Mouse (Mus musculus): Measurements from ENCODE around the gene Vps41. TPM values are rescaled to one million over a fixed set of nuclear protein-coding genes. Genes with fewer than 3 reads are reported as not detected.

Vps41 gene
- polyA plus RNA-seq, 1 experiment from 2014 or later: 91.3 TPM

- Histone ChIP-seq H3K9ac (replicated peaks; ENCODE audit: low read length) (no peak overlapping the region), H3K27ac (replicated peaks; ENCODE audit: low read depth, low read length) (no peak overlapping the region), H3K4me2 (ENCODE audit: low read depth, low read length) (no peak overlapping the region), H3K36me3 (replicated peaks; ENCODE audit: control insufficient read depth, insufficient read depth, low read depth, low read length) (no peaks in the 10 kb centered on the region), H3K4me3 (ENCODE audit: low read depth, low read length) (no peak overlapping the region), H3K4me1 (ENCODE audit: control insufficient read depth, insufficient read depth, low read length) (no peaks in the 10 kb centered on the region), H3K9me3 (replicated peaks; ENCODE audit: control insufficient read depth, low read length) (no peaks in the 10 kb centered on the region), H3K27me3 (ENCODE audit: control insufficient read depth, insufficient read depth, low read length) (no peaks in the 10 kb centered on the region)
- ATAC-seq (replicated peaks; ENCODE audit: insufficient number of reproducible peaks, low FRiP score, low TSS enrichment, low read depth) (no peak), DNase-seq (ENCODE audit: low spot score) (no peak)
- 69% methylated on average over 1 of the region's 1 CpGs for WGBS
These were observed 68.6 kb downstream of the Vps41 start for GRCm38 (mm10) chr13:18785702-18786101.

GRCm38 (mm10) chr13:18788040-18788439 is 71.0 kb downstream of the Vps41 start:
- Histone ChIP-seq H3K27me3 (ENCODE audit: control insufficient read depth, insufficient read depth, low read length) (no peaks in the 10 kb centered on the region), H3K27ac (replicated peaks; ENCODE audit: low read depth, low read length) (no peak overlapping the region), H3K9me3 (replicated peaks; ENCODE audit: control insufficient read depth, low read length) (no peaks in the 10 kb centered on the region), H3K4me2 (ENCODE audit: low read depth, low read length) (no peak overlapping the region), H3K4me1 (ENCODE audit: control insufficient read depth, insufficient read depth, low read length) (no peaks in the 10 kb centered on the region), H3K36me3 (replicated peaks; ENCODE audit: control insufficient read depth, insufficient read depth, low read depth, low read length) (no peaks in the 10 kb centered on the region), H3K9ac (replicated peaks; ENCODE audit: low read length) (no peak overlapping the region), H3K4me3 (ENCODE audit: low read depth, low read length) (no peak overlapping the region)
- DNase-seq (ENCODE audit: low spot score) (no peak), ATAC-seq (replicated peaks; ENCODE audit: insufficient number of reproducible peaks, low FRiP score, low TSS enrichment, low read depth) (no peak)
- WGBS: 91% methylated on average over 4 of the region's 4 CpGs

DNA sequence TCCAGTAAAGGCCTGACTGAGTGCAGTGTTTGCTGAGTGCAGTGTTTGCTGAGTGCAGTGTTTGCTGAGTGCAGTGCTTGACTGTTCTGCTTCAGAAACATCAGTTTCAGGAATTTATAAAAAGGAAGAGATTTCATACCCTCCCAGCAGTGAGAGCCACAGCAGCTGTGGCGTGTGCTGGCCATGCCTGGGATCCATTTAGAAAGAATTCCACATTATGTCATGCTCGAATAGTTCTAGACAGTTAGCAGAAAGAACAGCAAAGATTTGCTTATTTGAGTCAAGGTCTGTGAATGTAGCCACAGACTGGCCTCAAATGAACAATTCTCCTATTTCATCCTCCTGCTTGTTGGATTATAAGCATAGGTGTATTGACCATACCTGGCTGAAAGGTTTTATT is 71.6 kb downstream of the Vps41 start:
- Histone ChIP-seq H3K4me2 (ENCODE audit: low read depth, low read length) (no peak overlapping the region), H3K9ac (replicated peaks; ENCODE audit: low read length) (no peak overlapping the region), H3K4me3 (ENCODE audit: low read depth, low read length) (no peak overlapping the region), H3K9me3 (replicated peaks; ENCODE audit: control insufficient read depth, low read length) (no peaks in the 10 kb centered on the region), H3K36me3 (replicated peaks; ENCODE audit: control insufficient read depth, insufficient read depth, low read depth, low read length) (no peaks in the 10 kb centered on the region), H3K27me3 (ENCODE audit: control insufficient read depth, insufficient read depth, low read length) (no peaks in the 10 kb centered on the region), H3K4me1 (ENCODE audit: control insufficient read depth, insufficient read depth, low read length) (no peaks in the 10 kb centered on the region), H3K27ac (replicated peaks; ENCODE audit: low read depth, low read length) (no peak overlapping the region)
- peak; percentile 25 for DNase-seq (ENCODE audit: low spot score)
- WGBS: 47% methylated on average over 2 of the region's 2 CpGs
- ATAC-seq (replicated peaks; ENCODE audit: insufficient number of reproducible peaks, low FRiP score, low TSS enrichment, low read depth): 0 out of 2 replicates have a peak, but pooled peaks have one; percentile 39

- no peaks in the 10 kb centered on the region for H3K4me1 ChIP-seq (ENCODE audit: control insufficient read depth, insufficient read depth, low read length)
- ATAC-seq (replicated peaks; ENCODE audit: insufficient number of reproducible peaks, low FRiP score, low TSS enrichment, low read depth) (no peak), DNase-seq (ENCODE audit: low spot score) (peak; percentile 6)
- H3K4me2 ChIP-seq (ENCODE audit: low read depth, low read length): no peak overlapping the region
- no peak overlapping the region for H3K4me3 ChIP-seq (ENCODE audit: low read depth, low read length)
- H3K36me3 ChIP-seq (replicated peaks; ENCODE audit: control insufficient read depth, insufficient read depth, low read depth, low read length): no peaks in the 10 kb centered on the region
- no peak overlapping the region for H3K9ac ChIP-seq (replicated peaks; ENCODE audit: low read length)
- H3K27ac ChIP-seq (replicated peaks; ENCODE audit: low read depth, low read length): no peak overlapping the region
- H3K27me3 ChIP-seq (ENCODE audit: control insufficient read depth, insufficient read depth, low read length): no peaks in the 10 kb centered on the region
- H3K9me3 ChIP-seq (replicated peaks; ENCODE audit: control insufficient read depth, low read length): no peaks in the 10 kb centered on the region
- 76% methylated on average over 4 of the region's 4 CpGs for WGBS
These were observed 72.6 kb downstream of the Vps41 start for GRCm38 (mm10) chr13:18789662-18790061.

DNA sequence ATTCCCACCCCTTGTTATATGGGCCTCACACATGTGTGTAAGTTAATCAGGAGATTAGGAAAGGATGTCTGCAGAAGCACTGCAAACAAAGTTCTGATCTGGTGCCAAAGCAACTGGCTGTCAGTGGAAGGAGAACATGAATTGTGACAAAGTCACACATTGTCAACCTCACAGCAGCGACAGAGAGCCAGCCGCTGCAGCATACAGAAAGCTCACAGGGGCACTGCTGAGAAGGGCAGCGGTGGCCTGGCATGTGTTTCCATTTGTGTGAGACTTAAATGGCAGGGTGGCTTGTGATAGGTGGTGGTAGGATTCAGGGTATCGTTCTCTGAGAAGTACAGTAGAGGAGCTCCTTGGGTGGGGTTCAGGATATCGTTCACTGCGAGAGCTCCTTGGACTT is 73.0 kb downstream of the Vps41 start:
- no peak for DNase-seq (ENCODE audit: low spot score)
- Histone ChIP-seq H3K4me2 (ENCODE audit: low read depth, low read length) (no peak overlapping the region), H3K36me3 (replicated peaks; ENCODE audit: control insufficient read depth, insufficient read depth, low read depth, low read length) (no peaks in the 10 kb centered on the region), H3K4me3 (ENCODE audit: low read depth, low read length) (no peak overlapping the region), H3K9me3 (replicated peaks; ENCODE audit: control insufficient read depth, low read length) (no peaks in the 10 kb centered on the region), H3K9ac (replicated peaks; ENCODE audit: low read length) (no peak overlapping the region), H3K4me1 (ENCODE audit: control insufficient read depth, insufficient read depth, low read length) (no peaks in the 10 kb centered on the region), H3K27me3 (ENCODE audit: control insufficient read depth, insufficient read depth, low read length) (no peaks in the 10 kb centered on the region), H3K27ac (replicated peaks; ENCODE audit: low read depth, low read length) (no peak overlapping the region)
- WGBS: 80% methylated on average over 6 of the region's 6 CpGs
- no peak for ATAC-seq (replicated peaks; ENCODE audit: insufficient number of reproducible peaks, low FRiP score, low TSS enrichment, low read depth)

DNA sequence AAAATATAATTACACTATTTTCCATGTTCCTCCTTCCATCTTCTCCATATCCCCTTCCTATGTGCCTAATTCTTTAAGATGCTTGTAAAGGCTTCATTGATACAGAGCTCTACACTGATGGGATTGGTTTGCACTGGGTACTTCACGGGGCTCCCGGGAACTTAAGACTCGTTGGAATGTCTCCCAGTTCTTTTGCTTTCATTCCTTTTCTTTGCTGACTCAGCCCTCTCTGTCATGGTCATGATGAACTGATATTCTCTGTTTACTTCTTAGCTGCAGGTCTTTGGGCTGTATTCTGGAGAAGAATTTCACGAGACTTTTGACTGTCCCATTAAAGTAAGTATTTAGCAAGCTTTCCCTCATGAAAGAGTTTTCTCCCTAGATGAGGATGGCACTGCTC is 74.2 kb downstream of the Vps41 start:
- no peak overlapping the region for H3K9ac ChIP-seq (replicated peaks; ENCODE audit: low read length)

GRCm38 (mm10) chr13:18791724-18792123 is 74.6 kb downstream of the Vps41 start:
- no peak for DNase-seq (ENCODE audit: low spot score)
- H3K4me2 ChIP-seq (ENCODE audit: low read depth, low read length): no peak overlapping the region
- no peaks in the 10 kb centered on the region for H3K4me1 ChIP-seq (ENCODE audit: control insufficient read depth, insufficient read depth, low read length)
- H3K4me3 ChIP-seq (ENCODE audit: low read depth, low read length): no peak overlapping the region
- no peak for ATAC-seq (replicated peaks; ENCODE audit: insufficient number of reproducible peaks, low FRiP score, low TSS enrichment, low read depth)
- H3K36me3 ChIP-seq (replicated peaks; ENCODE audit: control insufficient read depth, insufficient read depth, low read depth, low read length): no peaks in the 10 kb centered on the region
- no peak overlapping the region for H3K27ac ChIP-seq (replicated peaks; ENCODE audit: low read depth, low read length)
- no peaks in the 10 kb centered on the region for H3K27me3 ChIP-seq (ENCODE audit: control insufficient read depth, insufficient read depth, low read length)
- H3K9me3 ChIP-seq (replicated peaks; ENCODE audit: control insufficient read depth, low read length): no peaks in the 10 kb centered on the region
- 91% methylated on average over 2 of the region's 2 CpGs for WGBS
- H3K9ac ChIP-seq (replicated peaks; ENCODE audit: low read length): no peak overlapping the region

More for the DNA sequence above, 74.2 kb downstream of the Vps41 start:
- Histone ChIP-seq H3K4me3 (ENCODE audit: low read depth, low read length) (no peak overlapping the region), H3K4me1 (ENCODE audit: control insufficient read depth, insufficient read depth, low read length) (no peaks in the 10 kb centered on the region), H3K4me2 (ENCODE audit: low read depth, low read length) (no peak overlapping the region), H3K36me3 (replicated peaks; ENCODE audit: control insufficient read depth, insufficient read depth, low read depth, low read length) (no peaks in the 10 kb centered on the region), H3K9me3 (replicated peaks; ENCODE audit: control insufficient read depth, low read length) (no peaks in the 10 kb centered on the region), H3K27me3 (ENCODE audit: control insufficient read depth, insufficient read depth, low read length) (no peaks in the 10 kb centered on the region), H3K27ac (replicated peaks; ENCODE audit: low read depth, low read length) (no peak overlapping the region)
- no peak for DNase-seq (ENCODE audit: low spot score)
- no peak for ATAC-seq (replicated peaks; ENCODE audit: insufficient number of reproducible peaks, low FRiP score, low TSS enrichment, low read depth)
- 74% methylated on average over 4 of the region's 4 CpGs for WGBS

DNA sequence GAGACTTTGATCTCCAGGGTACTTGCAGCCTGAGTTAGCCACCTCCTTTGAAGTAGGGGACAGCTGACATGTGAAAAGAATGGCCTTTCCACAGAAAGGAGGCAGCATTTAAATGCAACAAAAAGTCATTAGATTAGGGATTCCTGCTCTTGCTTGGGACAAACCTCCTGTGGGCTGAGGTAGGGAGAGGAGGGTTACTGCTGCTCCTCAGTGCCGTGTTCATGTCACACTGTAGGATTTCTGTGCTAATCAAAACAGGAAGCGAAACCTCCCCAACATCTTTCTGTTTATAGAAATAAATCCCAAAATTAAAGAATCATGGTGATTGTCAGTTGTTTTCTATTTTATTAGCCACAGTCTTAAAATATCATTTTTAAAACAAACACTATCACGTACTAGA is 77.4 kb downstream of the Vps41 start:
- Histone ChIP-seq H3K4me3 (ENCODE audit: low read depth, low read length) (no peak overlapping the region), H3K27me3 (ENCODE audit: control insufficient read depth, insufficient read depth, low read length) (no peaks in the 10 kb centered on the region), H3K9me3 (replicated peaks; ENCODE audit: control insufficient read depth, low read length) (no peaks in the 10 kb centered on the region), H3K9ac (replicated peaks; ENCODE audit: low read length) (no peak overlapping the region), H3K4me1 (ENCODE audit: control insufficient read depth, insufficient read depth, low read length) (no peaks in the 10 kb centered on the region), H3K27ac (replicated peaks; ENCODE audit: low read depth, low read length) (no peak overlapping the region), H3K36me3 (replicated peaks; ENCODE audit: control insufficient read depth, insufficient read depth, low read depth, low read length) (no peaks in the 10 kb centered on the region), H3K4me2 (ENCODE audit: low read depth, low read length) (no peak overlapping the region)
- WGBS: 82% methylated on average over 3 of the region's 3 CpGs
- no peak for DNase-seq (ENCODE audit: low spot score)
- ATAC-seq (replicated peaks; ENCODE audit: insufficient number of reproducible peaks, low FRiP score, low TSS enrichment, low read depth): no peak

Measured in embryonic facial prominence, embryonic 11.5 days (tissue).